Mouse (Mus musculus) embryonic facial prominence, embryonic 15.5 days (tissue): ENCODE measurements around the gene Ankib1. TPM values are rescaled to one million over a fixed set of nuclear protein-coding genes. Genes with fewer than 3 reads are reported as not detected.
"Not testable (repeated sequence)": the region's sequence is repeated elsewhere in the genome, so short reads cannot be mapped to it uniquely, and the experiment has no call there.

ENCODE experiments used
- ATAC-seq: fragments of 200-750 bp; cut with Nextera tagmentation; 2 replicates; pipeline ENCODE4 v1.8.0; 2017; ENCODE audit warnings: low read depth, moderate TSS enrichment; ENCODE audit not compliant: insufficient number of reproducible peaks, low FRiP score, low TSS enrichment
- H3K27ac ChIP-seq: fragments of 300-500 bp; sonication (generic); replicated peaks from 2 replicates; pipeline ENCODE4 v1.5.1; 2015; ENCODE audit warnings: mild to moderate bottlenecking, inconsistent platforms
- H3K27me3 ChIP-seq: fragments of 300-500 bp; sonication (generic); 2 replicates; pipeline ENCODE4 v1.6.1; 2015; ENCODE audit warnings: inconsistent platforms
- H3K36me3 ChIP-seq: fragments of 300-500 bp; sonication (generic); 2 replicates; pipeline ENCODE4 v1.6.1; 2015; ENCODE audit warnings: mild to moderate bottlenecking, inconsistent platforms
- H3K4me1 ChIP-seq: fragments of 300-500 bp; sonication (generic); 2 replicates; pipeline ENCODE4 v1.6.1; 2015; ENCODE audit warnings: inconsistent platforms
- H3K4me2 ChIP-seq: fragments of 300-500 bp; sonication (generic); replicated peaks from 2 replicates; pipeline ENCODE4 v1.6.1; 2015; ENCODE audit warnings: mild to moderate bottlenecking, inconsistent platforms
- H3K4me3 ChIP-seq: fragments of 300-500 bp; sonication (generic); replicated peaks from 2 replicates; pipeline ENCODE4 v1.5.1; 2015; ENCODE audit warnings: mild to moderate bottlenecking, inconsistent platforms
- H3K9ac ChIP-seq: fragments of 300-500 bp; sonication (generic); 2 replicates; pipeline ENCODE4 v1.6.1; 2015; ENCODE audit warnings: inconsistent platforms
- H3K9me3 ChIP-seq: fragments of 300-500 bp; sonication (generic); replicated peaks from 2 replicates; pipeline ENCODE4 v1.6.1; 2016; ENCODE audit warnings: inconsistent platforms
- WGBS: fragments of 180-500 bp; shearing (Covaris S2); methylation state at CpG from one replicate; pipeline ENCODE4 v1.1.7; 2015; 5-methylcytosine and 5-hydroxymethylcytosine counted together
- polyA plus RNA-seq: library from polyadenylated mRNA; unstranded; fragments of >200 nt; fragmentation: Nextera tagmentation; extraction: Ambion mirVana; gene quantifications from 2 replicates; pipeline ENCODE4 v1.2.1, GENCODE M21; 2015

The Ankib1 gene
- 9.0 and 10.9 TPM in 2 replicates for polyA plus RNA-seq

GRCm38 (mm10) chr5:3802433-3803291, at the start of gene Ankib1, which contains the start of gene Krit1:
TSS of gene Ankib1 (minus strand) at chr5:3802925.
TSS of gene Krit1 (plus strand) at chr5:3803184.
- Histone ChIP-seq H3K4me1 (0 out of 2 replicates have a peak, but pooled peaks cover 3% of the 10 kb centered on the region), H3K36me3 (no peaks in the 10 kb centered on the region), H3K9me3 (no peaks in the 10 kb centered on the region), H3K27me3 (no peaks in the 10 kb centered on the region), H3K9ac (peak within 1 kb of the TSS; percentile 82), H3K4me3 (peak within 1 kb of the TSS; percentile 93), H3K4me2 (peak within 1 kb of the TSS; percentile 79), H3K27ac (peak within 1 kb of the TSS; percentile 93)
- ATAC-seq = peak; percentile 95
- WGBS = under 1% methylated on average over 107 of the region's 109 CpGs

- WGBS = 3% methylated on average over 24 of the region's 24 CpGs
- H3K9ac ChIP-seq = no peak within 1 kb of the TSS
- H3K27ac ChIP-seq = no peak within 1 kb of the TSS
- H3K36me3 ChIP-seq = no peaks in the 10 kb centered on the region
- peak within 1 kb of the TSS; percentile 35 for H3K4me3 ChIP-seq
- no peaks in the 10 kb centered on the region for H3K27me3 ChIP-seq
- H3K4me1 ChIP-seq = peaks cover 2% of the 10 kb centered on the region; the same call in 1 of the 2 replicates
- no peaks in the 10 kb centered on the region for H3K9me3 ChIP-seq
- ATAC-seq = no peak
- H3K4me2 ChIP-seq = peak within 1 kb of the TSS; percentile 60
These were observed 42.3 kb upstream of the Ankib1 start, which contains the start of gene Lrrd1 for GRCm38 (mm10) chr5:3845026-3845425. TSS of gene Lrrd1 (plus strand) at chr5:3845173.

GRCm38 (mm10) chr5:3834107-3834506, 31.4 kb upstream of the Ankib1 start:
- peaks cover 29% of the 10 kb centered on the region for H3K36me3 ChIP-seq
- H3K4me1 ChIP-seq = no peaks in the 10 kb centered on the region
- 77% methylated on average over 1 of the region's 1 CpGs for WGBS
- no peak overlapping the region for H3K4me2 ChIP-seq
- 0 out of 2 replicates have a peak, but pooled peaks cover 7% of the 10 kb centered on the region for H3K9me3 ChIP-seq
- no peaks in the 10 kb centered on the region for H3K27me3 ChIP-seq
- no peak overlapping the region for H3K27ac ChIP-seq
- H3K4me3 ChIP-seq = no peak overlapping the region
- no peak overlapping the region for H3K9ac ChIP-seq
- no peak for ATAC-seq

GRCm38 (mm10) chr5:3808472-3808871, 5.7 kb upstream of the Ankib1 start:
- Histone ChIP-seq H3K27me3 (no peaks in the 10 kb centered on the region), H3K4me3 (no peak overlapping the region), H3K27ac (no peak overlapping the region), H3K36me3 (peaks cover 21% of the 10 kb centered on the region), H3K4me1 (no peaks in the 10 kb centered on the region), H3K4me2 (no peak overlapping the region), H3K9me3 (no peaks in the 10 kb centered on the region), H3K9ac (no peak overlapping the region)
- no peak for ATAC-seq
- WGBS = 97% methylated on average over 1 of the region's 1 CpGs

GRCm38 (mm10) chr5:3803292-3804165, 804 bp upstream of the Ankib1 start:
- ATAC-seq = peak; percentile 56
- Histone ChIP-seq H3K4me1 (0 out of 2 replicates have a peak, but pooled peaks cover 3% of the 10 kb centered on the region), H3K36me3 (0 out of 2 replicates have a peak, but pooled peaks cover 1% of the 10 kb centered on the region), H3K4me2 (peak overlapping the region; percentile 79), H3K27ac (peak overlapping the region; percentile 93), H3K9me3 (no peaks in the 10 kb centered on the region), H3K4me3 (peak overlapping the region; percentile 93), H3K27me3 (no peaks in the 10 kb centered on the region), H3K9ac (peak overlapping the region; percentile 82)
- under 1% methylated on average over 36 of the region's 36 CpGs for WGBS

GRCm38 (mm10) chr5:3801672-3802432, 873 bp downstream of the Ankib1 start:
- Histone ChIP-seq H3K36me3 (no peaks in the 10 kb centered on the region), H3K4me1 (0 out of 2 replicates have a peak, but pooled peaks cover 3% of the 10 kb centered on the region), H3K9ac (peak overlapping the region; percentile 82), H3K4me3 (peak overlapping the region; percentile 93), H3K4me2 (peak overlapping the region; percentile 79), H3K27me3 (no peaks in the 10 kb centered on the region), H3K9me3 (no peaks in the 10 kb centered on the region), H3K27ac (peak overlapping the region; percentile 93)
- ATAC-seq = no peak
- WGBS = 3% methylated on average over 18 of the region's 18 CpGs

GRCm38 (mm10) chr5:3800881-3801280, 1.8 kb downstream of the Ankib1 start:
- Histone ChIP-seq H3K4me3 (no peak overlapping the region; the same call in 1 of the 2 replicates), H3K27ac (no peak overlapping the region), H3K36me3 (no peaks in the 10 kb centered on the region), H3K27me3 (no peaks in the 10 kb centered on the region), H3K4me2 (no peak overlapping the region), H3K9ac (no peak overlapping the region), H3K9me3 (no peaks in the 10 kb centered on the region), H3K4me1 (0 out of 2 replicates have a peak, but pooled peaks cover 3% of the 10 kb centered on the region)
- WGBS = 78% methylated on average over 4 of the region's 4 CpGs
- ATAC-seq = no peak

GRCm38 (mm10) chr5:3800041-3800440, 2.7 kb downstream of the Ankib1 start:
- H3K36me3 ChIP-seq = no peaks in the 10 kb centered on the region
- ATAC-seq = no peak
- 0 out of 2 replicates have a peak, but pooled peaks cover 3% of the 10 kb centered on the region for H3K4me1 ChIP-seq
- H3K9ac ChIP-seq = no peak overlapping the region
- H3K27ac ChIP-seq = no peak overlapping the region
- H3K27me3 ChIP-seq = no peaks in the 10 kb centered on the region
- WGBS = 79% methylated on average over 1 of the region's 1 CpGs
- H3K4me2 ChIP-seq = no peak overlapping the region
- H3K4me3 ChIP-seq = no peak overlapping the region
- no peaks in the 10 kb centered on the region for H3K9me3 ChIP-seq

GRCm38 (mm10) chr5:3798656-3799055, 4.1 kb downstream of the Ankib1 start:
- not testable (repeated sequence) for H3K9me3 ChIP-seq, H3K27ac ChIP-seq, H3K9ac ChIP-seq, H3K4me2 ChIP-seq, ATAC-seq, H3K4me1 ChIP-seq, H3K36me3 ChIP-seq, H3K4me3 ChIP-seq, H3K27me3 ChIP-seq

- H3K27me3 ChIP-seq, H3K4me2 ChIP-seq, H3K27ac ChIP-seq, H3K4me3 ChIP-seq, H3K9ac ChIP-seq, H3K36me3 ChIP-seq, H3K9me3 ChIP-seq, H3K4me1 ChIP-seq, ATAC-seq: not testable (repeated sequence)
- WGBS = 97% methylated on average over 2 of the region's 2 CpGs
These were observed 5.6 kb downstream of the Ankib1 start for GRCm38 (mm10) chr5:3797101-3797500.
